In genomic region chr10:63244746-63245145, GRCm38 (mm10) we compare ENCODE assay signal across 8 mouse cellular contexts. TPM values are rescaled to one million over a fixed set of nuclear protein-coding genes. Genes with fewer than 3 reads are reported as not detected.
DNase-seq lines count a peak whose midpoint lies in the region; ATAC-seq and TF ChIP-seq lines count a peak whose summit lies in the region.

No protein-coding gene starts in this region.

- 20% methylated on average over 5 of the region's 5 CpGs for WGBS in bone marrow, adult 2 months
- 15% methylated on average over 5 of the region's 5 CpGs for WGBS in forebrain, embryonic 14.5 days
- WGBS in kidney, embryonic 14.5 days = 17% methylated on average over 5 of the region's 5 CpGs
- WGBS in stomach, embryonic 15.5 days = 15% methylated on average over 5 of the region's 5 CpGs

- no peaks in the 10 kb centered on the region for H3K27me3 ChIP-seq in forebrain, embryonic 14.5 days (replicated peaks; ENCODE audit: control insufficient read depth, insufficient read depth, low read length)
- no peaks in the 10 kb centered on the region for H3K27me3 ChIP-seq in kidney, embryonic 14.5 days (ENCODE audit: control insufficient read depth, insufficient read depth, low read length)
- H3K27me3 ChIP-seq in stomach, embryonic 15.5 days (replicated peaks) = no peaks in the 10 kb centered on the region

- DNase-seq in gastrocnemius, adult 2 months = no peak
- no peak for DNase-seq in gastrocnemius, postnatal 25 days
- DNase-seq in forebrain, embryonic 14.5 days (ENCODE audit: low spot score) = peak; percentile 35
- DNase-seq in lung, postnatal 14 days = peak; percentile 36
- no peak for DNase-seq in layer of hippocampus, adult 9-11 months

- peak overlapping the region; percentile 81 for H3K4me3 ChIP-seq in gastrocnemius, adult 2 months
- peak overlapping the region; percentile 99 for H3K4me3 ChIP-seq in bone marrow, adult 2 months (replicated peaks; ENCODE audit: control insufficient read depth, low read depth, low read length)
- peak overlapping the region; percentile 90 for H3K4me3 ChIP-seq in forebrain, embryonic 14.5 days (ENCODE audit: low read depth, low read length)
- H3K4me3 ChIP-seq in kidney, embryonic 14.5 days (ENCODE audit: low read length) = peak overlapping the region; percentile 98
- H3K4me3 ChIP-seq in stomach, embryonic 15.5 days (replicated peaks) = peak overlapping the region; percentile 84

- peaks cover 4% of the 10 kb centered on the region; the same call in 1 of the 2 replicates for H3K36me3 ChIP-seq in forebrain, embryonic 14.5 days (ENCODE audit: control insufficient read depth, insufficient read depth, low read length)
- H3K36me3 ChIP-seq in kidney, embryonic 14.5 days (ENCODE audit: control insufficient read depth, insufficient read depth, low read length) = peaks cover 4% of the 10 kb centered on the region; the same call in 1 of the 2 replicates
- H3K36me3 ChIP-seq in stomach, embryonic 15.5 days = 0 out of 2 replicates have a peak, but pooled peaks cover 4% of the 10 kb centered on the region

- H3K4me1 ChIP-seq in bone marrow, adult 2 months (ENCODE audit: control insufficient read depth, insufficient read depth, low read length) = no peaks in the 10 kb centered on the region; the same call in 1 of the 2 replicates
- H3K4me1 ChIP-seq in forebrain, embryonic 14.5 days (ENCODE audit: control insufficient read depth, insufficient read depth, low read length) = peaks cover 12% of the 10 kb centered on the region
- no peaks in the 10 kb centered on the region for H3K4me1 ChIP-seq in kidney, embryonic 14.5 days (ENCODE audit: control insufficient read depth, insufficient read depth, low read length)
- peaks cover 9% of the 10 kb centered on the region; the same call in 1 of the 2 replicates for H3K4me1 ChIP-seq in stomach, embryonic 15.5 days

- TF ChIP-seq CTCF in gastrocnemius, adult 2 months (IDR thresholded peaks at IDR 0.05) = peak; percentile 48
- peak; percentile 49 for TF ChIP-seq CTCF in bone marrow, adult 2 months (IDR thresholded peaks at IDR 0.05; ENCODE audit: control insufficient read depth, insufficient read depth, low read length)

- H3K4me2 ChIP-seq in forebrain, embryonic 14.5 days (ENCODE audit: low read length) = peak overlapping the region; percentile 51
- peak overlapping the region; percentile 45 for H3K4me2 ChIP-seq in kidney, embryonic 14.5 days (replicated peaks; ENCODE audit: low read depth, low read length)
- H3K4me2 ChIP-seq in stomach, embryonic 15.5 days = peak overlapping the region; percentile 55

- H3K27ac ChIP-seq in gastrocnemius, adult 2 months = peak overlapping the region; percentile 96
- H3K27ac ChIP-seq in bone marrow, adult 2 months (ENCODE audit: control insufficient read depth, insufficient read depth, low read depth, low read length, poor library complexity) = no peak overlapping the region
- no peak overlapping the region for H3K27ac ChIP-seq in forebrain, embryonic 14.5 days (ENCODE audit: low read depth, low read length)
- peak overlapping the region; percentile 99; the same call in 1 of the 2 replicates for H3K27ac ChIP-seq in kidney, embryonic 14.5 days (ENCODE audit: low read depth, low read length)
- peak overlapping the region; percentile 99; the same call in 1 of the 2 replicates for H3K27ac ChIP-seq in stomach, embryonic 15.5 days

- peak overlapping the region; percentile 94 for H3K9ac ChIP-seq in forebrain, embryonic 14.5 days (ENCODE audit: low read length)
- H3K9ac ChIP-seq in kidney, embryonic 14.5 days (ENCODE audit: low read depth, low read length) = peak overlapping the region; percentile 96
- H3K9ac ChIP-seq in stomach, embryonic 15.5 days = no peak overlapping the region

- intact Hi-C loops in gastrocnemius, adult 2 months (cut with DNase I) = loop anchor here (2.0 to 10.0 kb wide), 2 partner anchors 90 to 220 kb away; partner anchors contain the start of genes Hnrnph3 and Pbld2

- ATAC-seq in forebrain, embryonic 14.5 days = no peak
- ATAC-seq in kidney, embryonic 14.5 days (ENCODE audit: low FRiP score, low TSS enrichment) = no peak
- ATAC-seq in stomach, embryonic 15.5 days (ENCODE audit: insufficient read depth, low FRiP score, low read depth) = no peak

- H3K9me3 ChIP-seq in forebrain, embryonic 14.5 days (replicated peaks; ENCODE audit: control insufficient read depth, low read length) = no peaks in the 10 kb centered on the region
- H3K9me3 ChIP-seq in kidney, embryonic 14.5 days (ENCODE audit: control insufficient read depth, low read length) = no peaks in the 10 kb centered on the region
- no peaks in the 10 kb centered on the region for H3K9me3 ChIP-seq in stomach, embryonic 15.5 days

- TF ChIP-seq POLR2A in bone marrow, adult 2 months (IDR thresholded peaks at IDR 0.05; ENCODE audit: borderline replicate concordance, control insufficient read depth, low read depth, low read length) = no peak

RNA-seq across cellular contexts. Expression of gene Herc4, which starts 1.1 kb away (rescaled TPM):
- 10 to 100 TPM; 21.2 to 21.6 TPM for total RNA-seq in gastrocnemius, adult 2 months (2021)
- total RNA-seq in gastrocnemius, postnatal 25 days (2021) = 10 to 100 TPM; 17.5 to 20.6 TPM
- 29.9 and 76.5 TPM in 2 replicates for polyA plus RNA-seq in bone marrow, adult 2 months (2011; ENCODE audit: insufficient read depth, insufficient read length, low replicate concordance, missing spikeins)
- polyA plus RNA-seq in forebrain, embryonic 14.5 days (2014; fragmentation: Nextera tagmentation; extraction: Ambion mirVana) = 36.6 and 37.7 TPM in 2 replicates
- 36.7 and 53.8 TPM in 2 replicates for polyA plus RNA-seq in kidney, embryonic 14.5 days (2014; fragmentation: Nextera tagmentation; extraction: Ambion mirVana)
- polyA plus RNA-seq in stomach, embryonic 15.5 days (2015; fragmentation: Nextera tagmentation; extraction: Ambion mirVana) = 38.9 and 39.9 TPM in 2 replicates

RNA-seq across cellular contexts. Expression of gene Mypn, which starts 41.0 kb away (rescaled TPM):
- 100 to 1,000 TPM; 248 to 338 TPM for total RNA-seq in gastrocnemius, adult 2 months (2021)
- total RNA-seq in gastrocnemius, postnatal 25 days (2021) = 100 to 1,000 TPM; 239 to 253 TPM
- 0.31 TPM in 1 of 2 replicates, not detected in the other for polyA plus RNA-seq in bone marrow, adult 2 months (2011; ENCODE audit: insufficient read depth, insufficient read length, low replicate concordance, missing spikeins)
- 0.10 and 0.15 TPM in 2 replicates for polyA plus RNA-seq in forebrain, embryonic 14.5 days (2014; fragmentation: Nextera tagmentation; extraction: Ambion mirVana)
- polyA plus RNA-seq in kidney, embryonic 14.5 days (2014; fragmentation: Nextera tagmentation; extraction: Ambion mirVana) = not detected in 2 replicates
- 0.06 TPM in 2 replicates for polyA plus RNA-seq in stomach, embryonic 15.5 days (2015; fragmentation: Nextera tagmentation; extraction: Ambion mirVana)

Comparison
In these comparisons a context has a peak if more than half of its experiments do, and no peak if none do; other contexts are left out.
1. DNase-seq: peak in forebrain, embryonic 14.5 days (single experiment) and lung, postnatal 14 days (single experiment); none in gastrocnemius, adult 2 months (single experiment), gastrocnemius, postnatal 25 days (single experiment) and layer of hippocampus, adult 9-11 months (single experiment).
2. H3K27ac ChIP-seq: peak in gastrocnemius, adult 2 months (single experiment), kidney, embryonic 14.5 days (single experiment) and stomach, embryonic 15.5 days (single experiment); none in bone marrow, adult 2 months (single experiment) and forebrain, embryonic 14.5 days (single experiment).
3. Peak in every context shown above with its lines, with median percentiles within 50 percentile points of each other: H3K4me3 ChIP-seq and H3K4me2 ChIP-seq.